Mouse (Mus musculus): Measurements from ENCODE around the gene Gm21969.

DNA sequence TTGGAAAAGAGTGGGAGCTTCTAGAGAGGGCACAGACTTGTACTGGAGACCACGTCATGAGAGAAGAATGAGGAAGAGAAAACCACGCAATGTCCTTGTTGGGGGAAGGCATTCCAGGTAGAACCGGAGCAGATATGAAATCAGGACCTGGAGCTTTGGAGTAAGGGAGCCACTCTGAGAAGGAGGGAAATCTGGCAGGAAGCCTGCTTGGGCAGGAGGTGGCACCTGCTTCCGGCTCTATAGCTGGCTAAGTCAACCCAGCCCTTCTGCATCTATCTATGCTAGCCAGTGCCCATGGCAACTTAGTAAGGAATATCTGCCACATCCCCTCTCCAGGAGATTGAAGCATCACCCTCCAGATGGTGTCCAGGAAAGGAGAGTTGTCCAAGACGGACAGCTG is 103.0 kb downstream of the Gm21969 start:
- TF ChIP-seq USF1 (IDR thresholded peaks at IDR 0.05; ENCODE audit: low read depth) (no peak), CTCF (IDR thresholded peaks at IDR 0.05; ENCODE audit: control insufficient read depth, insufficient read depth, insufficient read length) (no peak), MAX (IDR thresholded peaks at IDR 0.05) (no peak), MYOD1 (IDR thresholded peaks at IDR 0.05; ENCODE audit: control insufficient read depth, insufficient read length, low read depth) (no peak), MYOG (IDR thresholded peaks at IDR 0.05; ENCODE audit: control insufficient read depth, extremely low read depth, insufficient read length) (no peak), CEBPB (IDR thresholded peaks at IDR 0.05; ENCODE audit: low read depth) (no peak)

All from C2C12 (cell line).